Mouse (Mus musculus) activated CD4-positive, CD25-positive, alpha-beta regulatory T cell, adult 4 months (primary cell): ENCODE data around the gene Vps37c. TPM values are rescaled to one million over a fixed set of nuclear protein-coding genes. Genes with fewer than 3 reads are reported as not detected.

Experiments used
- ATAC-seq: one replicate; pipeline ENCODE4 v1.8.0; 2017
- polyA plus RNA-seq, 2 experiments: library from polyadenylated mRNA; unstranded; fragments of 100-300 nt; shearing (Covaris generic); gene quantifications; one replicate each; pipeline ENCODE4 v1.2.1; 2017

Vps37c gene
- polyA plus RNA-seq, 2 experiments from 2014 or later = 11.1 to 13.2 TPM

DNA sequence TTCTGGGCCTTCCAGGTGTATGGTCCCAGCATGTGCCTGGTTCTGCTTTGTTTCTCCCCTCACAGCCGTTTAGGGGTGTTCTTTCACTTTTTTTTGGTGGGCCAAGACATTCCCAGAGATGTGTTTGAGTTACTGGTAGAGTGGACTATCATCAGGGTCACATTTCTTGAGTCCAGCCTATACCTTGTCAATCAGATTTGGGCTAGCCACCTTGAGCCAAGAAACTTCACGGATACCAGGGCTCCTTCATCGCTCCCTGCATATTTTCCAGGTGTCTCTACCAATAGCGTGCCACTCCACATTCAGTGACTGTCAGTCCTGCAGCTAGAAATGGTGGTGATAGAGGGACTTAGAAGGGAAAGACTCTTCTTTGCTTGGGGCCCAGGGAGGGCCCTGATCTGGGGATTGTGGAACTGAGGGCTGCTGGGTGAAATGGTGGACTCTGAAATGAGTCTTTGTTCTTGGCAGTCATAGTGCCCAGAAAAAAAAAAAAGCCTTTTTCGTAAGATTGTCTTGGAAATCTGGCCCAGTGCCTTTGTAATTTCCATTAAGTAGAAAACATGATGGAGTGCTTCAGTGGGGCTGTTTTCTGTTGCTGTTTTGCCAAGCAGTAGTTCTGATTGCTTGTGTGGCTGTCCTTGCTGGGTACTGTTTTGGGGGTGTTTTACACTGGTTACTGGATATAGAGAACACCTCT lies 1.1 kb downstream of the Vps37c start:
- no peak for ATAC-seq

- ATAC-seq = no peak
Observed at GRCm38 (mm10) chr19:10690336-10690735, 1.8 kb downstream of the Vps37c start.

GRCm38 (mm10) chr19:10691121-10691520 lies 2.6 kb downstream of the Vps37c start:
- no peak for ATAC-seq

- no peak for ATAC-seq
Observed at GRCm38 (mm10) chr19:10691660-10692059, 3.1 kb downstream of the Vps37c start.

DNA sequence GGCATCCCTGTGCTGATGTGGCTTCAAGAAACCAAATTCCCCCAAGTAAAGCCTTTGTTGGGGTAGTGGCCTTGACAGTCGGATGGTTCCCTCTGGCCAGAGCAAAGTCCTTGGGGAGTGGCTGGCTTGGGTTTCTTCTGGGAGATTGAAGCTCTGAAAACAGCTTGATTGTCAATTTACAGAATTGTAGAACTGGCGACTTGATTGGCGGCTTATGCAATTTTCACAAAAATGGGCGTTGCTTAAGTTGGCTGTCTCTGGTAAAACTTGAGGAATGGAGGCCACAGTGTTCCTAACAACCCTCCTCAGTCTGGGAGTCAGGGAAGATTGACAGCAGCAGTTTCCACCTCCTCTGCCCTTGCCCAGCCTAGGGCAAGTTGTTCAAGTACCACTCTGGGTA lies 3.8 kb downstream of the Vps37c start:
- no peak for ATAC-seq

DNA sequence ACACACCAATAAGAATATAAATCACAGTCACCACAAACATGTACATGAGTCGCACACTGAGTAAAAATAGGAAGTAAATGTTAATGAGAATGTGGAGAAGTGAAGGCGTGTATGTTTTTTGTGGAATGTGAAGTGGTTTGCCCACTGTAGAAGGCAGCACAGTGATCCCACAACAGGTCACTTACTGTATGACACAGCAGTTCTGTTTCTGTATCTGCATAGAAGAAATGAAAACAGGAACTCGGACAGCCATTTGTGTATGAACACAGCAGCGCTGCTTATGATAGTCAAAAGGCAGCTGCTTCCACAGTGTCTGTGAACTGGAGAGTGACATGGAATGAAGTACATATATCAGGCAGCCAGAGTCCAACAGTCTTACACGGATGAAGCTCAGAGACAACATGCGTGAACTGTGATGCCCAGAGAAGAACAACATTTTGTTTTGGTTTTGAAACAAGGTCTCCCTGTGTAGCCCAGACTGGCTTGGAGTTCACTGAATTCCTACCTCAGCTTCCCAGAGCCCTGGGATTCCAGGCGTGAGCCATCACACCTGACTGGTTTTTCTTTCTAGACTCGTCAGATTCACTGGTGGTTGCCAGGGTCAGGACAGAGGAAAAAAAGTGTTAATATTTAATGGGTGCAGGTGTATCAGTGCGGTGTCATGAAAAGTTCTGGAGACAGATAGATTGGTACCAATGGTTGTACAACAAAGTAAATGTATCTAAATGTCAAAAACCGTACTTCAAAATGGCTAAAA lies 5.6 kb downstream of the Vps37c start:
- no peak for ATAC-seq

GRCm38 (mm10) chr19:10695801-10696200 lies 7.3 kb downstream of the Vps37c start:
- no peak for ATAC-seq

- ATAC-seq = peak; percentile 23
Observed at GRCm38 (mm10) chr19:10698131-10698991, 9.8 kb downstream of the Vps37c start.

GRCm38 (mm10) chr19:10699851-10700250 lies 11.3 kb downstream of the Vps37c start:
- ATAC-seq = no peak

GRCm38 (mm10) chr19:10701013-10701726 lies 12.6 kb downstream of the Vps37c start:
- ATAC-seq = no peak

GRCm38 (mm10) chr19:10702125-10702524 lies 13.6 kb downstream of the Vps37c start:
- no peak for ATAC-seq

- ATAC-seq = no peak
Observed at GRCm38 (mm10) chr19:10703470-10703869, 14.9 kb downstream of the Vps37c start.

DNA sequence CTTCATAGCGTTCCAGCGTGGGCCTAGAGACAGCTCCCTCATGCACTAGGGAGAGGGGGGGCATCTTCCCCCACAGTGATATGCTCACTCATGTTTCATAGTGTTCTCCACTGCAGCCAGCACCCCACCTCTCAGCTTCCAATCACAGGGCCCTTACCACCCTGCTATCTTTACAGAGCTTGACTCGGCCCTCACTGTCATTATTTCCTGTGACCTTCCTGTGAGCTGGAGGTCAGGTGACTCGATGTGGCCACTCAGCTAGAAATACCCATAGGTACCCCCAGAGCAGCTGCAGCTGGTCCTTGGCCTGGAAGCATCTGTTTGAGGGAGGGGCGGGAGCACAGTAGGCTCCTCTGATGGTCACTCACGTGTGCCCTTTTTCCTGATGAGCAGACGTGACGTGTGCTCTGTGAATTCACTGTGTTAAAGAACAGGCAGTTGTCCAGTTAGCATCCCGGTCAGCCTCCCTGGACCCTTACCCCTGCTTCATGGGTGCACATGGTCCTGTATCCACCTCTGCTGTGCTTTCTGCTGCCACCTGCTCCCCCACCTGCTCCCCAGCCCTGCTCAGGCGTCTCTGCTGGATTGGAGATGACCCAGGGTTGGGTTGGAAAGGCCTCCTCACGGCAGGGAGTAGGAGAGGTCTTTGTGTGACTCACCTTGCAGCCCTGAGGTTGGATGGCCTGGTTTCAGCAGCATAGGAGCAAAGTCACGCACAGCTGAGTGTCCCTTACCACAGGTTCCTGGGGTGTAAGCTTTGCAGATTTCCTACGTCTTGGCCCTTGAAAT lies 18.7 kb downstream of the Vps37c start:
- ATAC-seq = no peak

DNA sequence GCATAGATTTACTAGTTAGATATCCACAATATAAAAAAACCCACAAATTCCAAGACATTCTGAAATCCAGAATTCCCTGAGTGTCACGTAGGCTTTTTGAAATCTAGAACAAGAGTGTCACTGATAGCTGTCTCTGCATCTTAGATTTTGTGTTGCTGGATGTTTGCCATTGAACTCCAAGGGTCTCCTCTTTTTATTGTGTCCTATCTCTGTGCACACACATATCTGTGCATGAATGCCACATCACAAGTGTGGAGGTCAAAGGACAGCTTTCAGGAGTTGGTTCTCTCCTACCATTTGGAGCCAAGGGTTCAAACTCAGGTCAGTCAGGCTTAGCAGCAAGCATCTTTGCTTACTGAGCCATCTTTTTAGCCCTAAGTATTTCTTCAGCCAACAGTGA lies 19.3 kb downstream of the Vps37c start:
- ATAC-seq = no peak

DNA sequence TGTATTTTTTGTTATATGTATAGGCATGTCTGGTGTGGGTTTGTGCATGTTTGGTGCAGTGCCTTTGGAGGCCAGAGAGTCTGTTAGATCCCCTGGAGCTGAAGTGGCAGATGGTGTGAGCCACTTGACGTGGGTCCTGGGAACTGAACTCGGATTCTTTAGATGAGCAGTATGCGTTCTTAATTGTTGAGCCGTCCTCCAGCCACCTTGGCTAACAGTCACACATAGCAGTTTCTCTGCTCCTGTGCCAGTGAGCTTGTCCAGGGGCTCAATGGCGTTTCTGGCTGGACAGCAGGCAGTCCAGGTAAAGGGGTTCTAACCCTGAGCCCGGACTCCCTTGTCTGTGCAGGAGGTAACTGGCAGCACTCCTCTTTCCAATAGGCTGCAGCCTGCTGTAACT lies 20.4 kb downstream of the Vps37c start:
- no peak for ATAC-seq

DNA sequence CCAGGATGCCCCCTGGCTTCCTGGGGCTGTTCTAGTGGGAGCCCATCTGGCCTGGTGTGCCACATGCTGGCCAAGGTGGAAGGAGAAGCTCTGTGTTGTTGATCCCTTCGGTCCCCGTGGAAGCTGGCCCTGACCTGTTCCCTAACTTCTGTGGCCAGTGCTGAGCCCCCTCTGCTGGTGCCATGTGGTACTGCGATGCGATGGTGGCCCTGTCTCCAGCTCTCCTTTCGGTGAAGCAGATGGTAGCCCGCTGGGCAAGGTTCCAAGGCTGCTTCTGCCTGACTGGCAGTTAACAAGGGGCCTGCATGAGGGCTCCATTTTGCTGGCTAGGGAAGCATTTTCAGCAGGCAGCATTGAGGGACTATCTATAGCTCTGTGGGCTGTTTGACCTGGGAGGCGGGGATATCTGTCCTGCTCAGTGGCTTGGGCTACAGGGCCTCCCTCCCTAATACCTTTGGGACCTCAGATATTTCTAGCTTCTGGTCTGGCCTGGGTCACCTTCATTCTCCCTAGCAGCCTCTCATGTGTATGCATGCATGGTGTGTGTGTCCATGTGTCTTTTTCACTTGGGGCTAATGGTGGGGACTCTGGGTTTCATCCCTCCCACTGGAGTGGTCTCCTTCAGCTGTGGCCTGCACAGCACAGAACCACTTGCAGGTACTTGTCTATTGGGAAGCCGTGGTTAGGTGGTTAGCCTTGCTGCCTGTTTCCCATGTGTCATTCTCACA lies 21.0 kb downstream of the Vps37c start:
- ATAC-seq = peak; percentile 54

DNA sequence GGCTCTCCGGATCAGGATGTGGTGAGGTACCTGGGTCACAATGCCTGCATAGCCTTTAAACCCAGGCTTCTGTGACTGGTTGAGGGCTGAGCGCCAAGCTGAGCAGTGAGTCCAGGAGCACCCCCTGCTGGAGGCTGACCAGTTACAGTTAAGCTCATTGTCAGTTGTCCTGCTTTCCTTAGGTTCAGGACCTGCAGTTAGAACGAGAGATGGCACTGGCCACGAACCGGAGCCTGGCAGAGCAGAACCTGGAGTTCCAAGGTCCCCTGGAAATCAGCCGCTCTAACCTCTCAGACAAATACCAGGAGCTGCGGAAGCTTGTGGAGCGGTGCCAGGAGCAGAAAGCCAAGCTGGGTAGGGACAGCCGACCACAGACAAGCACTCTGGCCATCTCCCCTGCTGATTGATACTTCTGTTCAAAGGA lies 21.6 kb downstream of the Vps37c start:
- peak; percentile 67 for ATAC-seq

DNA sequence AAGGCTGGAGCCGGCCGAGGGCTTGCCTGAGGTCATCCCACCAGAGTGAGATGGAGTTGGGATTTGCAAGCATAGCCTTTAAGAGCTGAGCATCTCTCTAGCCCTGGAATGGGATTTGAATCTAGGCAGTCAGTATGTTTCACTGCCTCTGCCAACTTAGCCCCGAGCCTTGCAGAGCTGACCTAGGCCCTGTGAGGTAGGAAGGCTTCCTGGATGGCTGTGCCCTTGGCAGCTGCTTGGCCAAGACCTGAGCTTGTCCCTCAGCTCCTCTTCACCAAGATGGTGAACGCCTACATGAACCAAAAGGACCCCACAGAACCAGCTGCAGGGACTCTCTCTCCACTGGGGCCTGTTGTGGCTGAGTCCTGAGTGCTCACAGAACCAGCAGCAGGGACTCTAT lies 22.2 kb downstream of the Vps37c start:
- no peak for ATAC-seq

- no peak for ATAC-seq
Observed at GRCm38 (mm10) chr19:10712194-10712593, 23.7 kb downstream of the Vps37c start.

DNA sequence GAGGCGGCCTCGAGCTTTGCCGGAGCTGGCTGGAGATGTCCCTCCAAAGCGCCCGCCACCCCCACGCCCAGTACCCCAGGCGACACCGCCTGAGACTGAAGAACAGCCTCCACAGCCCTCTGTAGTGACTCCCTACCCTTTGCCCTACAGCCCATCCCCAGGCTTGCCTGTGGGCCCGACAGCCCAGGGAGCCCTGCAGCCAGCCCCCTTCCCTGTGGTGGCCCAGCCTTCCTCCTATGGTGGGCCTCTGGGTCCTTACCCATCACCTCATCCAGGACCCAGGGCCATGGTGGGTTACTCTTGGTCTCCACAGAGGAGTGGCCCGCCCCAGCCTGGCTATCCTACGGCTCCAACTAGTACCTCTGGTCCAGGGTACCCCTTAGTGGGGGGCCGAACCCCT lies 24.1 kb downstream of the Vps37c start:
- no peak for ATAC-seq

DNA sequence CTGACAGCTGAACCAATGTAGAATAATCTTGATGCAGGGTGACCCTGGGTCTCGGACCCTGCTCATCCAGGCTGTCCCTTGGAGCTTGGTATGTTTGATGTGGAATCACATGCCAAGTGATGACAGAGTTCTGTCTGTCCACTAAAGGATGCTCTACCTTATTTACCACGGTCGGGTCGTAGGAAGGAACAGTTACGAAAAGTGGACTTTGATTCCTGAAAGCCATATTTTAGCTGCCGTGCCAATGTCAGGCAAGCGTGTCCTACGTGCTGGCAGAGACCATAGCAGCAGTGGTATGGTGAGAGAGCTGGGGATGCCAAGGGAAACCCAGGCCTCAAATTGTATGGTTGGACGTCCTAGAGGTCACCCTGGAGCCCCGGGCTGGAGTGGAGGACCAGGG lies 25.0 kb downstream of the Vps37c start:
- ATAC-seq = no peak
